Comparison of ENCODE assay signal across 18 mouse cellular contexts in genomic region chr3:138546678-138547077, GRCm38 (mm10).
"Had no signal": no experiment of that assay in that cellular context is flagged by ENCODE, and none has a peak within 500 bp of the region (broad histone marks: within the 10 kb centered on the region; RNA-seq: fewer than 3 reads in every experiment).

No protein-coding gene starts in this region.

- H3K9ac ChIP-seq: intestine, embryonic 15.5 days; kidney, embryonic 15.5 days; liver, embryonic 13.5 days; midbrain, embryonic 13.5 days; neural tube, embryonic 12.5 days; neural tube, embryonic 15.5 days had no signal

- DNase-seq: kidney, adult 11 months; kidney, adult 8-10 months; kidney, postnatal 10 days; kidney, postnatal 36 days; layer of hippocampus, postnatal 36 days; liver, embryonic 13.5 days; lung, adult 2 months; lung, postnatal 14 days; thymus, adult 2 months; thymus, postnatal 14 days; thymus, postnatal 4 days had no signal

- H3K4me1 ChIP-seq: intestine, embryonic 15.5 days; neural tube, embryonic 12.5 days had no signal

- H3K4me2 ChIP-seq: intestine, embryonic 15.5 days; kidney, embryonic 15.5 days; liver, embryonic 13.5 days; midbrain, embryonic 13.5 days; neural tube, embryonic 12.5 days; neural tube, embryonic 15.5 days had no signal

- H3K9me3 ChIP-seq: intestine, embryonic 15.5 days; kidney, embryonic 15.5 days; liver, embryonic 13.5 days; midbrain, embryonic 13.5 days; neural tube, embryonic 12.5 days; neural tube, embryonic 15.5 days had no signal

- H3K4me3 ChIP-seq: intestine, embryonic 15.5 days; kidney, embryonic 15.5 days; liver, embryonic 13.5 days; midbrain, embryonic 13.5 days; myocyte; neural tube, embryonic 12.5 days; neural tube, embryonic 15.5 days had no signal

- H3K27ac ChIP-seq: intestine, embryonic 15.5 days; kidney, embryonic 15.5 days; liver, embryonic 13.5 days; macrophage; midbrain, embryonic 13.5 days; neural tube, embryonic 12.5 days; neural tube, embryonic 15.5 days had no signal

- H3K27me3 ChIP-seq: intestine, embryonic 15.5 days; kidney, embryonic 15.5 days; liver, embryonic 13.5 days; midbrain, embryonic 13.5 days; neural tube, embryonic 12.5 days; neural tube, embryonic 15.5 days had no signal
